Mouse (Mus musculus) MEL (cell line): ENCODE data around the gene Srf. TPM values are rescaled to one million over a fixed set of nuclear protein-coding genes. Genes with fewer than 3 reads are reported as not detected.

ENCODE experiments used
- DNase-seq: peaks from one replicate; pipeline ENCODE4 v3.0.0; 2011; ENCODE audit warnings: low read depth, low spot score
- H3K27ac ChIP-seq: 2 replicates; pipeline ENCODE4 v1.5.1; 2012; ENCODE audit warnings: low read depth, mild to moderate bottlenecking, control low read depth, low read length, moderate library complexity; ENCODE audit not compliant: control insufficient read depth
- H3K27me3 ChIP-seq, 2 experiments: fragments of 150-350 bp in 1 of 2; sonication (generic) in 1 of 2; 2 replicates each; pipeline ENCODE4 v1.6.1; 2012; ENCODE audit warnings: low read length in 2 of 2, mild to moderate bottlenecking in 2 of 2, improper control_type of control experiment in 1 of 2, moderate library complexity in 1 of 2; ENCODE audit not compliant: insufficient read depth in 2 of 2, control insufficient read depth in 1 of 2
- H3K36me3 ChIP-seq, 2 experiments: 2 replicates each; pipeline ENCODE4 v1.6.1; 2012 to 2014; ENCODE audit warnings: low read length in 2 of 2, improper control_type of control experiment in 1 of 2, inconsistent platforms in 1 of 2, mild to moderate bottlenecking in 1 of 2; ENCODE audit not compliant: insufficient read depth in 2 of 2, control insufficient read depth in 1 of 2
- H3K4me1 ChIP-seq, 2 experiments: fragments of 150-350 bp in 1 of 2; sonication (generic) in 1 of 2; 2 replicates each; pipeline ENCODE4 v1.6.1; 2012; ENCODE audit warnings: low read length in 2 of 2, improper control_type of control experiment in 1 of 2, mild to moderate bottlenecking in 1 of 2; ENCODE audit not compliant: insufficient read depth in 2 of 2, control insufficient read depth in 1 of 2
- H3K4me3 ChIP-seq, 2 experiments: fragments of 150-350 bp in 1 of 2; sonication (generic) in 1 of 2; 2 replicates each; pipeline ENCODE4 v1.5.1; 2012; ENCODE audit warnings: low read depth in 2 of 2, low read length in 2 of 2, mild to moderate bottlenecking in 2 of 2, moderate library complexity in 2 of 2, control low read depth in 1 of 2, improper control_type of control experiment in 1 of 2; ENCODE audit not compliant: control insufficient read depth in 1 of 2, insufficient read depth in 1 of 2
- H3K79me2 ChIP-seq: 2 replicates; pipeline ENCODE4 v1.6.1; 2012; ENCODE audit warnings: mild to moderate bottlenecking, low read length, moderate library complexity; ENCODE audit not compliant: control insufficient read depth, poor library complexity, insufficient read depth
- H3K9ac ChIP-seq: 2 replicates; pipeline ENCODE4 v1.6.1; 2012; ENCODE audit warnings: low read depth, mild to moderate bottlenecking, control low read depth, low read length, moderate library complexity; ENCODE audit not compliant: control insufficient read depth, poor library complexity, severe bottlenecking
- H3K9me3 ChIP-seq: fragments of 150-350 bp; sonication (generic); replicated peaks from 2 replicates; pipeline ENCODE4 v1.6.1; 2012; ENCODE audit warnings: mild to moderate bottlenecking, low read length, improper control_type of control experiment, moderate library complexity; ENCODE audit not compliant: insufficient read depth
- CHD2 ChIP-seq: IDR thresholded peaks from 2 replicates; pipeline ENCODE4 v1.6.1; 2011; ENCODE audit warnings: low read length, improper control_type of control experiment
- EP300 ChIP-seq, 2 experiments: IDR thresholded peaks; 2 replicates each; pipeline ENCODE4 v1.6.1; 2011; ENCODE audit warnings: improper control_type of control experiment in 2 of 2, low read length in 2 of 2, low read depth in 1 of 2, mild to moderate bottlenecking in 1 of 2
- ETS1 ChIP-seq: IDR thresholded peaks from 2 replicates; pipeline ENCODE4 v1.6.1; 2012; ENCODE audit warnings: low read depth, mild to moderate bottlenecking, inconsistent platforms, low read length, improper control_type of control experiment, moderate library complexity
- GABPA ChIP-seq: IDR thresholded peaks from 2 replicates; pipeline ENCODE4 v1.6.1; 2012; ENCODE audit warnings: low read depth, mild to moderate bottlenecking, inconsistent platforms, low read length, improper control_type of control experiment, moderate library complexity
- HCFC1 ChIP-seq: IDR thresholded peaks from 2 replicates; pipeline ENCODE4 v1.6.1; 2012; ENCODE audit warnings: low read depth, mild to moderate bottlenecking, inconsistent platforms, low read length, improper control_type of control experiment, moderate library complexity
- JUND ChIP-seq: IDR thresholded peaks from 2 replicates; pipeline ENCODE4 v1.6.1; 2011; ENCODE audit warnings: low read depth, mild to moderate bottlenecking, improper control_type of control experiment, low read length
- KAT2A ChIP-seq: conservative IDR thresholded peaks from 2 replicates; pipeline ENCODE4 v1.6.1; 2012; ENCODE audit warnings: low read depth, low read length, improper control_type of control experiment, inconsistent platforms
- MAX ChIP-seq: IDR thresholded peaks from 2 replicates; pipeline ENCODE4 v1.6.1; 2011; ENCODE audit warnings: low read length, improper control_type of control experiment
- MEF2A ChIP-seq: IDR thresholded peaks from 2 replicates; pipeline ENCODE4 v1.6.1; 2014; ENCODE audit warnings: low read depth, mild to moderate bottlenecking, inconsistent platforms, low read length, improper control_type of control experiment; ENCODE audit not compliant: poor library complexity, insufficient replicate concordance, severe bottlenecking; ENCODE audit errors: extremely low read depth
- MYB ChIP-seq: IDR thresholded peaks from 2 replicates; pipeline ENCODE4 v1.6.1; 2011; ENCODE audit warnings: mild to moderate bottlenecking, low read depth, low read length, improper control_type of control experiment
- NRF1 ChIP-seq: IDR thresholded peaks from 2 replicates; pipeline ENCODE4 v1.6.1; 2014; ENCODE audit warnings: low read depth, mild to moderate bottlenecking, inconsistent platforms, low read length, improper control_type of control experiment, moderate library complexity; ENCODE audit not compliant: poor library complexity, insufficient read depth, severe bottlenecking
- POLR2A ChIP-seq, 2 experiments: IDR thresholded peaks; 2 replicates each; pipeline ENCODE4 v1.6.1; 2011 to 2012; ENCODE audit warnings: low read length in 2 of 2, mild to moderate bottlenecking in 2 of 2, control low read depth in 1 of 2, improper control_type of control experiment in 1 of 2, low read depth in 1 of 2, moderate library complexity in 1 of 2; ENCODE audit not compliant: control insufficient read depth in 1 of 2, insufficient read depth in 1 of 2, poor library complexity in 1 of 2
- POLR2AphosphoS2 ChIP-seq: IDR thresholded peaks from 2 replicates; pipeline ENCODE4 v1.6.1; 2011; ENCODE audit warnings: low read length, improper control_type of control experiment
- RAD21 ChIP-seq: IDR thresholded peaks from 2 replicates; pipeline ENCODE4 v1.6.1; 2011; ENCODE audit warnings: mild to moderate bottlenecking, low read depth, low read length, improper control_type of control experiment
- RCOR1 ChIP-seq: IDR thresholded peaks from 2 replicates; pipeline ENCODE4 v1.6.1; 2012; ENCODE audit warnings: low read depth, mild to moderate bottlenecking, inconsistent platforms, low read length, improper control_type of control experiment
- SMC3 ChIP-seq: IDR thresholded peaks from 2 replicates; pipeline ENCODE4 v1.6.1; 2011; ENCODE audit warnings: low read depth, low read length, improper control_type of control experiment
- TCF12 ChIP-seq: IDR thresholded peaks from 2 replicates; pipeline ENCODE4 v1.6.1; 2014; ENCODE audit warnings: low read depth, mild to moderate bottlenecking, inconsistent platforms, low read length, improper control_type of control experiment, moderate library complexity
- USF1 ChIP-seq: IDR thresholded peaks from 2 replicates; pipeline ENCODE4 v1.6.1; 2014; ENCODE audit warnings: low read depth, mild to moderate bottlenecking, inconsistent platforms, low read length, improper control_type of control experiment, moderate library complexity
- USF2 ChIP-seq, 2 experiments: IDR thresholded peaks; 2 replicates each; pipeline ENCODE4 v1.6.1; 2011 to 2012; ENCODE audit warnings: improper control_type of control experiment in 2 of 2, low read length in 2 of 2, borderline replicate concordance in 1 of 2, inconsistent platforms in 1 of 2, low read depth in 1 of 2, mild to moderate bottlenecking in 1 of 2; ENCODE audit not compliant: insufficient read depth in 1 of 2
- ZKSCAN1 ChIP-seq: IDR thresholded peaks from 2 replicates; pipeline ENCODE4 v1.6.1; 2012; ENCODE audit warnings: low read depth, mild to moderate bottlenecking, inconsistent platforms, low read length, improper control_type of control experiment, moderate library complexity
- polyA plus RNA-seq, 2 experiments: library from polyadenylated mRNA; stranded (reverse) in 1 of 2; unstranded in 1 of 2; fragments of >175 nt in 1 of 2; fragments of >200 nt in 1 of 2; gene quantifications; 2 replicates each; pipeline versions ENCODE4 v1.2.1 to v1.2.4; 2012; ENCODE audit warnings: low replicate concordance in 2 of 2, low read depth in 1 of 2; ENCODE audit not compliant: insufficient read length in 2 of 2, insufficient read depth in 1 of 2, missing spikeins in 1 of 2
- total RNA-seq: library from RNA; depleted of rRNA; stranded (reverse); fragments of 300-350 nt; gene quantifications from 2 replicates; pipeline ENCODE4 v1.2.3, GENCODE M21; 2012

Gene Srf
- total and polyA plus RNA-seq, 3 experiments: 43.9 to 114 TPM; not detected in 1

DNA sequence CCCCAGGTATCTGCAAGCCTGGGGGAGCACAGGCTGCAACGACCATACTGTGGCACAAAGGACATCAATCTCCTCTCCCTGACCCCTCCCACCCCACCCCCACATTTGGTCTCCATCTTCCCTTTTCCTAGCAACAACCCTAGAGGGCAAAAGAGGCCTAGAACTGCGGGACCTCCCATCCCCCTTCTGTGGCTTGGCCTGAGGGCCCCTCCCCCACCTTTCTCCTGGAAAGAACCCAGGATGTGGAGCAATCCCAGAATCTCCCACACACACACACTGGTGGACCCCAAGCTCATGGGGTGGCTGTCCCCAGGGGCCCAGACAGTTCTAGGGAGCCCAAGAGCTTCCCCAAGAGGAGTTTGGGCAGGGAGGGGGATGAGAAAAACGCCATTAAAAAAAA, 8.1 kb downstream of the Srf start:
- Histone ChIP-seq H3K4me3 (no peak overlapping the region), H3K27ac (no peak overlapping the region), H3K27me3 (no peaks in the 10 kb centered on the region), H3K79me2 (no peaks in the 10 kb centered on the region), H3K4me1 (peaks cover 0 to 9% of the 10 kb centered on the region in 2 experiments; a peak in 3 of 4 replicates), H3K9me3 (no peaks in the 10 kb centered on the region), H3K36me3 (peaks cover 0 to 9% of the 10 kb centered on the region in 2 experiments; a peak in 3 of 4 replicates), H3K9ac (no peak overlapping the region)
- TF ChIP-seq TCF12 (no peak), USF2 (IDR thresholded peaks at IDR 0.05; ENCODE audit: borderline replicate concordance in 1 of 2, insufficient read depth in 1 of 2, low read depth in 1 of 2, low read length in 2 of 2) (no peak), JUND (no peak), USF1 (no peak), RAD21 (no peak), POLR2A (IDR thresholded peaks at IDR 0.05; ENCODE audit: control insufficient read depth in 1 of 2, insufficient read depth in 1 of 2, low read depth in 1 of 2, low read length in 2 of 2, poor library complexity in 1 of 2) (no peak), GABPA (no peak), POLR2AphosphoS2 (no peak), NRF1 (no peak), CHD2 (no peak), MEF2A (no peak), ZKSCAN1 (no peak), MAX (no peak), ETS1 (no peak), RCOR1 (no peak), SMC3 (no peak), HCFC1 (no peak), MYB (no peak), KAT2A (no peak)
- no peak for DNase-seq

DNA sequence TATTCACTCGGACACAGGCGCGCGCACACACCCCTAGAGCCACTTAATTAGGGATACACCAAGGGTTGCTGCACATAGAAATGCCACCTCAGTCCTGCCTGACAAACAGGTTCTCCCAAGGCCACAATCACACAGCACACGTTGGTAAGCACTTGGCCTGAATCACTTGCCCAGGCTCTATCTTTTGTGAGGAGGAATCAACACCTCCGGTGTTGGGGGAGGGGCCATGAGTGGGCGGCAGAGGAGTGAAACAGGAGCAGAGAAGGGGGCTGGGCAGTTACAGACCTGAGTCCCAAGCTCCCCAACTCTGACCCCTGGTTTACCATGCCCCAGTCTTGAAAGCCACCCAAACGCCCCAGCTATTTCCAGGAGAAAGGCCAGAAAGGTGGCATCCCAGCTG, 9.0 kb downstream of the Srf start:
- Histone ChIP-seq H3K9me3 (no peaks in the 10 kb centered on the region), H3K4me1 (peaks cover 0 to 9% of the 10 kb centered on the region in 2 experiments; a peak in 3 of 4 replicates), H3K9ac (0 out of 2 replicates have a peak overlapping the region, but pooled peaks have one; percentile 12), H3K27ac (no peak overlapping the region), H3K36me3 (peaks cover 0 to 9% of the 10 kb centered on the region in 2 experiments; a peak in 3 of 4 replicates), H3K4me3 (no peak overlapping the region), H3K79me2 (no peaks in the 10 kb centered on the region), H3K27me3 (no peaks in the 10 kb centered on the region)
- TF ChIP-seq RCOR1 (no peak), EP300 (IDR thresholded peaks at IDR 0.05; ENCODE audit: low read depth in 1 of 2, low read length in 2 of 2) (peak in 1 of 2 experiments; percentile 25; a peak in 1 of 4 replicates)
- TF ChIP-seq, all 39 proteins: peak for 1
- DNase-seq: peak; percentile 35
